Mouse (Mus musculus) myocyte (in vitro differentiated cells): ENCODE data around the gene Olig3. TPM values are rescaled to one million over a fixed set of nuclear protein-coding genes. Genes with fewer than 3 reads are reported as not detected.

Experiments
- H3K27me3 ChIP-seq: one replicate; pipeline ENCODE4 v1.6.1; 2011; ENCODE audit not compliant: control insufficient read depth, insufficient read depth, insufficient read length
- H3K36me3 ChIP-seq: one replicate; pipeline ENCODE4 v1.6.1; 2011; ENCODE audit not compliant: control insufficient read depth, insufficient read depth
- H3K4me2 ChIP-seq: one replicate; pipeline ENCODE4 v1.6.1; 2011; ENCODE audit warnings: low read depth, control low read depth
- H3K4me3 ChIP-seq: one replicate; pipeline ENCODE4 v1.5.1; 2011; ENCODE audit warnings: mild to moderate bottlenecking, control low read depth, moderate library complexity
- H3K79me2 ChIP-seq: one replicate; pipeline ENCODE4 v1.6.1; 2011; ENCODE audit not compliant: control insufficient read depth, insufficient read depth
- H3ac ChIP-seq: one replicate; pipeline ENCODE4 v1.6.1; 2011; ENCODE audit not compliant: control insufficient read depth, insufficient read length
- CEBPB ChIP-seq: IDR thresholded peaks from 2 replicates; pipeline ENCODE4 v1.6.1; 2011; ENCODE audit warnings: mild to moderate bottlenecking, moderate library complexity; ENCODE audit not compliant: poor library complexity, insufficient read depth, severe bottlenecking
- E2F4 ChIP-seq: IDR thresholded peaks from one replicate; pipeline ENCODE4 v1.6.1; 2011; ENCODE audit warnings: mild to moderate bottlenecking, control low read depth, moderate library complexity; ENCODE audit not compliant: insufficient read depth
- MAX ChIP-seq: IDR thresholded peaks from one replicate; pipeline ENCODE4 v1.6.1; 2011; ENCODE audit warnings: low read depth, mild to moderate bottlenecking, control low read depth
- MYOD1 ChIP-seq, 3 experiments: IDR thresholded peaks; one replicate each; pipeline ENCODE4 v1.6.1; 2011; ENCODE audit warnings: control low read depth in 2 of 3, low read depth in 2 of 3, mild to moderate bottlenecking in 2 of 3, moderate library complexity in 1 of 3; ENCODE audit not compliant: insufficient read length in 2 of 3, control insufficient read depth in 1 of 3
- MYOG ChIP-seq, 3 experiments: IDR thresholded peaks; one replicate each; pipeline ENCODE4 v1.6.1; 2011; ENCODE audit warnings: control low read depth in 2 of 3, low read depth in 2 of 3, mild to moderate bottlenecking in 2 of 3; ENCODE audit not compliant: insufficient read length in 2 of 3, control insufficient read depth in 1 of 3, insufficient read depth in 1 of 3
- POLR2A ChIP-seq: IDR thresholded peaks from one replicate; pipeline ENCODE4 v1.6.1; 2011; ENCODE audit warnings: low read depth, mild to moderate bottlenecking, control low read depth, moderate library complexity; ENCODE audit not compliant: insufficient read length
- POLR2AphosphoS2 ChIP-seq: IDR thresholded peaks from one replicate; pipeline ENCODE4 v1.6.1; 2011; ENCODE audit warnings: low read depth, control low read depth; ENCODE audit not compliant: insufficient read length
- REST ChIP-seq: IDR thresholded peaks from one replicate; pipeline ENCODE4 v1.6.1; 2011; ENCODE audit warnings: mild to moderate bottlenecking, control low read depth, moderate library complexity; ENCODE audit not compliant: insufficient read depth, insufficient read length
- SRF ChIP-seq: IDR thresholded peaks from one replicate; pipeline ENCODE4 v1.6.1; 2011; ENCODE audit warnings: low read depth; ENCODE audit not compliant: control insufficient read depth, insufficient read length
- TCF12 ChIP-seq: IDR thresholded peaks from one replicate; pipeline ENCODE4 v1.6.1; 2011; ENCODE audit warnings: mild to moderate bottlenecking, control low read depth; ENCODE audit not compliant: poor library complexity, insufficient read depth, severe bottlenecking
- TCF3 ChIP-seq: IDR thresholded peaks from one replicate; pipeline ENCODE4 v1.6.1; 2011; ENCODE audit warnings: low read depth, control low read depth; ENCODE audit not compliant: insufficient read length
- USF1 ChIP-seq: IDR thresholded peaks from one replicate; pipeline ENCODE4 v1.6.1; 2011; ENCODE audit warnings: low read depth, mild to moderate bottlenecking, control low read depth, moderate library complexity
- polyA plus RNA-seq: library from polyadenylated mRNA; unstranded; fragments of >200 nt; fragmentation: generic; extraction: Trizol; gene quantifications from one replicate; pipeline ENCODE4 v1.2.1, GENCODE M21; 2012; ENCODE audit warnings: missing spikeins

Gene Olig3
- polyA plus RNA-seq, 1 experiment = not detected

GRCm38 (mm10) chr10:19397396-19397795 lies 41.1 kb downstream of the Olig3 start:
- Histone ChIP-seq H3K4me2 (no peak overlapping the region), H3K27me3 (peaks cover 16% of the 10 kb centered on the region), H3ac (no peak overlapping the region), H3K79me2 (no peaks in the 10 kb centered on the region), H3K4me3 (no peak overlapping the region), H3K36me3 (no peaks in the 10 kb centered on the region)
- TF ChIP-seq MAX (no peak), REST (no peak), TCF3 (no peak), USF1 (no peak), E2F4 (no peak), MYOD1 (IDR thresholded peaks at IDR 0.05; ENCODE audit: control insufficient read depth in 1 of 3, insufficient read length in 2 of 3, low read depth in 2 of 3) (no peak), TCF12 (no peak), MYOG (IDR thresholded peaks at IDR 0.05; ENCODE audit: control insufficient read depth in 1 of 3, insufficient read depth in 1 of 3, insufficient read length in 2 of 3, low read depth in 2 of 3) (no peak), POLR2A (no peak), SRF (no peak), POLR2AphosphoS2 (no peak), CEBPB (no peak)

- Histone ChIP-seq H3K27me3 (peaks cover 15% of the 10 kb centered on the region), H3K36me3 (no peaks in the 10 kb centered on the region), H3K79me2 (no peaks in the 10 kb centered on the region), H3ac (no peak overlapping the region), H3K4me2 (no peak overlapping the region), H3K4me3 (no peak overlapping the region)
- TF ChIP-seq SRF (no peak), E2F4 (no peak), MYOD1 (IDR thresholded peaks at IDR 0.05; ENCODE audit: control insufficient read depth in 1 of 3, insufficient read length in 2 of 3, low read depth in 2 of 3) (no peak), CEBPB (no peak), POLR2AphosphoS2 (no peak), MYOG (IDR thresholded peaks at IDR 0.05; ENCODE audit: control insufficient read depth in 1 of 3, insufficient read depth in 1 of 3, insufficient read length in 2 of 3, low read depth in 2 of 3) (no peak)
These were observed 44.8 kb downstream of the Olig3 start for GRCm38 (mm10) chr10:19401136-19401535.

- no peak for TF ChIP-seq USF1
- TF ChIP-seq POLR2A = no peak
- TF ChIP-seq TCF12 = no peak
- no peak for TF ChIP-seq MYOD1 (IDR thresholded peaks at IDR 0.05; ENCODE audit: control insufficient read depth in 1 of 3, insufficient read length in 2 of 3, low read depth in 2 of 3)
- TF ChIP-seq POLR2AphosphoS2 = no peak
- no peak for TF ChIP-seq TCF3
- TF ChIP-seq CEBPB = no peak
- no peak for TF ChIP-seq SRF
- TF ChIP-seq MAX = no peak
- no peak for TF ChIP-seq E2F4
- TF ChIP-seq REST = no peak
- no peak for TF ChIP-seq MYOG (IDR thresholded peaks at IDR 0.05; ENCODE audit: control insufficient read depth in 1 of 3, insufficient read depth in 1 of 3, insufficient read length in 2 of 3, low read depth in 2 of 3)
- H3K4me2 ChIP-seq = no peak overlapping the region
- no peak overlapping the region for H3K4me3 ChIP-seq
- H3ac ChIP-seq = no peak overlapping the region
- H3K27me3 ChIP-seq = peaks cover 5% of the 10 kb centered on the region
- no peaks in the 10 kb centered on the region for H3K79me2 ChIP-seq
- H3K36me3 ChIP-seq = no peaks in the 10 kb centered on the region
These were observed 48.1 kb downstream of the Olig3 start for GRCm38 (mm10) chr10:19404401-19404800.

- H3K4me2 ChIP-seq = no peak overlapping the region
- H3K79me2 ChIP-seq = no peaks in the 10 kb centered on the region
- no peak overlapping the region for H3K4me3 ChIP-seq
- TF ChIP-seq E2F4 (no peak), CEBPB (no peak), POLR2AphosphoS2 (no peak), USF1 (no peak), TCF12 (no peak), MAX (no peak), MYOD1 (IDR thresholded peaks at IDR 0.05; ENCODE audit: control insufficient read depth in 1 of 3, insufficient read length in 2 of 3, low read depth in 2 of 3) (no peak)
- no peak overlapping the region for H3ac ChIP-seq
- no peaks in the 10 kb centered on the region for H3K27me3 ChIP-seq
- no peaks in the 10 kb centered on the region for H3K36me3 ChIP-seq
These were observed 49.6 kb downstream of the Olig3 start for GRCm38 (mm10) chr10:19405959-19406358.

- Histone ChIP-seq H3K79me2 (no peaks in the 10 kb centered on the region), H3ac (no peak overlapping the region), H3K4me3 (no peak overlapping the region), H3K27me3 (no peaks in the 10 kb centered on the region), H3K36me3 (no peaks in the 10 kb centered on the region), H3K4me2 (no peak overlapping the region)
- TF ChIP-seq SRF (no peak), MYOD1 (IDR thresholded peaks at IDR 0.05; ENCODE audit: control insufficient read depth in 1 of 3, insufficient read length in 2 of 3, low read depth in 2 of 3) (no peak), USF1 (no peak), E2F4 (no peak), TCF12 (no peak), MAX (no peak), MYOG (IDR thresholded peaks at IDR 0.05; ENCODE audit: control insufficient read depth in 1 of 3, insufficient read depth in 1 of 3, insufficient read length in 2 of 3, low read depth in 2 of 3) (no peak), CEBPB (no peak)
These were observed 50.8 kb downstream of the Olig3 start for GRCm38 (mm10) chr10:19407168-19407567.

Other genes starting within 250 kb of the Olig3 start
- 15.6 TPM for gene Ifngr1, start 235.4 kb downstream of the Olig3 start, polyA plus RNA-seq